Mouse (Mus musculus): ENCODE data around the gene Ado.

DNA sequence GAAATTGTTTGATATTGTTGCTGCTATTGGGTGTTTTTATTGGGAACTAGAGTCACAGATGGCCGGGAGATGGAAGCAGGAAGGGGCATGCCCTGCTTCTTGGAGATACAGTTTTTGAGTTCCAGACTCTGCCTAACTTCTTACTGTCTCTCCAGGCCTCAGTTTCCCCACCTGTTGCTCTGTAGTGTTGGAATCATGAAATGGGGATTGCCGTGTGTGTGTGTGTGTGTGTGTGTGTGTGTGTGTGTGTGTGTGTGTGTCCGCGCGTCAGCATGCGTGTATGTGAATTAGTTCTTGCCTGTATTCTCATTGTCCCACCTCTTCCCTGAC lies 9.4 kb downstream of the Ado start:
- TF ChIP-seq CTCF (IDR thresholded peaks at IDR 0.05) = no peak
- no peak for TF ChIP-seq EP300 (IDR thresholded peaks at IDR 0.05)
